Mouse (Mus musculus) embryonic facial prominence, embryonic 10.5 days (tissue): Measurements from ENCODE around the gene Gm10230. TPM values are rescaled to one million over a fixed set of nuclear protein-coding genes. Genes with fewer than 3 reads are reported as not detected.
"Not testable (repeated sequence)": the region's sequence is repeated elsewhere in the genome, so short reads cannot be mapped to it uniquely, and the experiment has no call there.

Source experiments
- DNase-seq: peaks from one replicate; pipeline ENCODE4 v3.0.0-alpha.2; 2017; ENCODE audit warnings: low spot score
- H3K27ac ChIP-seq: fragments of 300-500 bp; sonication (generic); replicated peaks from 2 replicates; pipeline ENCODE4 v1.5.1; 2016; ENCODE audit warnings: mild to moderate bottlenecking
- H3K27me3 ChIP-seq: fragments of 300-500 bp; sonication (generic); replicated peaks from 2 replicates; pipeline ENCODE4 v1.6.1; 2016; ENCODE audit warnings: low read depth, mild to moderate bottlenecking; ENCODE audit not compliant: poor library complexity, severe bottlenecking
- H3K36me3 ChIP-seq: fragments of 300-500 bp; sonication (generic); replicated peaks from 2 replicates; pipeline ENCODE4 v1.6.1; 2016; ENCODE audit warnings: mild to moderate bottlenecking, moderate library complexity
- H3K4me1 ChIP-seq: fragments of 300-500 bp; sonication (generic); 2 replicates; pipeline ENCODE4 v1.6.1; 2016
- H3K4me3 ChIP-seq: fragments of 300-500 bp; sonication (generic); 2 replicates; pipeline ENCODE4 v1.5.1; 2016; ENCODE audit warnings: mild to moderate bottlenecking, moderate library complexity
- H3K9me3 ChIP-seq: fragments of 300-500 bp; sonication (generic); 2 replicates; pipeline ENCODE4 v1.6.1; 2016; ENCODE audit warnings: mild to moderate bottlenecking
- whole genome bisulfite sequencing: fragments of 180-500 bp; shearing (Covaris S2); methylation state at CpG from one replicate; pipeline ENCODE4 v1.1.7; 2016; 5-methylcytosine and 5-hydroxymethylcytosine counted together
- microRNA-seq: library from miRNA; unstranded; fragments of <30 nt; microRNA quantifications from one replicate; pipeline ENCODE4, GENCODE M21; 2017
- polyA plus RNA-seq: library from polyadenylated mRNA; unstranded; fragments of >200 nt; fragmentation: Nextera tagmentation; extraction: Ambion mirVana; gene quantifications from 2 replicates; pipeline ENCODE4 v1.2.1, GENCODE M21; 2016

Gm10230 gene
- polyA plus RNA-seq: not detected in 2 replicates

GRCm38 (mm10) chrX:27494782-27495181, at the start of gene Gm10230:
Gm10230 (minus strand) TSS chrX:27494882.
- WGBS: no CpG with 5 or more reads among the region's 7 CpGs
- DNase-seq, H3K27me3 ChIP-seq, H3K27ac ChIP-seq, H3K9me3 ChIP-seq, H3K4me1 ChIP-seq, H3K36me3 ChIP-seq, H3K4me3 ChIP-seq: not testable (repeated sequence)

Small RNA genes lying within 50 kb of the gene (microRNA-seq; reads per million reads assigned to microRNA genes)
- not detected for gene Gm44452
